Mouse (Mus musculus) ES-E14 (cell line): ENCODE results near the gene Arntl. TPM values are rescaled to one million over a fixed set of nuclear protein-coding genes. Genes with fewer than 3 reads are reported as not detected.

Experiments used
- DNase-seq: peaks from one replicate; pipeline ENCODE4 v3.0.0-alpha.2; 2013; ENCODE audit warnings: low read depth, low spot score
- H3K27ac ChIP-seq: 2 replicates; pipeline ENCODE4 v1.5.1; 2012; ENCODE audit warnings: low read depth, mild to moderate bottlenecking, low read length, moderate library complexity, mixed read lengths; ENCODE audit not compliant: poor library complexity, insufficient read depth, severe bottlenecking
- H3K36me3 ChIP-seq: 2 replicates; pipeline ENCODE4 v1.6.1; 2012; ENCODE audit warnings: mild to moderate bottlenecking, low read length, moderate library complexity, mixed read lengths; ENCODE audit not compliant: control insufficient read depth, poor library complexity, insufficient read depth, severe bottlenecking
- H3K4me1 ChIP-seq, 2 experiments: fragments of 150-350 bp in 1 of 2; sonication (generic) in 1 of 2; 2 replicates each; pipeline ENCODE4 v1.6.1; 2012; ENCODE audit warnings: low read length in 2 of 2, mild to moderate bottlenecking in 1 of 2, mixed read lengths in 1 of 2; ENCODE audit not compliant: control insufficient read depth in 2 of 2, insufficient read depth in 2 of 2, poor library complexity in 1 of 2
- H3K4me3 ChIP-seq, 2 experiments: fragments of 150-350 bp in 1 of 2; sonication (generic) in 1 of 2; 2 replicates each; pipeline ENCODE4 v1.5.1; 2012; ENCODE audit warnings: low read length in 2 of 2, low read depth in 1 of 2, mild to moderate bottlenecking in 1 of 2, mixed read lengths in 1 of 2; ENCODE audit not compliant: insufficient read depth in 1 of 2, poor library complexity in 1 of 2, severe bottlenecking in 1 of 2
- H3K9ac ChIP-seq: 2 replicates; pipeline ENCODE4 v1.6.1; 2012; ENCODE audit warnings: low read depth, mild to moderate bottlenecking, low read length, mixed read lengths; ENCODE audit not compliant: poor library complexity, insufficient read depth, severe bottlenecking
- H3K9me3 ChIP-seq: fragments of 150-350 bp; sonication (generic); 2 replicates; pipeline ENCODE4 v1.6.1; 2012; ENCODE audit warnings: low read depth, mild to moderate bottlenecking, low read length; ENCODE audit not compliant: control insufficient read depth, insufficient read depth
- CHD2 ChIP-seq: IDR thresholded peaks from 2 replicates; pipeline ENCODE4 v1.6.1; 2014; ENCODE audit warnings: mild to moderate bottlenecking, low read depth, low read length, inconsistent platforms
- HCFC1 ChIP-seq: IDR thresholded peaks from 2 replicates; pipeline ENCODE4 v1.6.1; 2012; ENCODE audit warnings: low read length, inconsistent platforms, borderline replicate concordance; ENCODE audit not compliant: insufficient read depth
- MAFK ChIP-seq: IDR thresholded peaks from 2 replicates; pipeline ENCODE4 v1.6.1; 2014; ENCODE audit warnings: mild to moderate bottlenecking, low read depth, low read length, inconsistent platforms; ENCODE audit not compliant: insufficient read depth
- ZC3H11A ChIP-seq: IDR thresholded peaks from 2 replicates; pipeline ENCODE4 v1.6.1; 2012; ENCODE audit warnings: low read depth, mild to moderate bottlenecking, inconsistent platforms, low read length, borderline replicate concordance
- ZNF384 ChIP-seq: IDR thresholded peaks from 2 replicates; pipeline ENCODE4 v1.6.1; 2012; ENCODE audit warnings: low read depth, low read length, inconsistent platforms
- in situ Hi-C, 2 experiments: fragments of 600-800 bp; cut with MboI; formaldehyde crosslinking; loops; one replicate each; pipeline ENCODE4 v1.15.1; 2025; ENCODE audit warnings: low sequenced_read_pairs in 2 of 2, inconsistent platforms in 1 of 2; ENCODE audit not compliant: unreplicated experiment in 2 of 2
- total RNA-seq: library from RNA; depleted of rRNA; stranded (reverse); fragments of 300-350 nt; gene quantifications from 2 replicates; pipeline ENCODE4 v1.2.3, GENCODE M21; 2012; rRNA removed

Arntl gene
- total RNA-seq, 1 experiment = 10.0 TPM

- Histone ChIP-seq H3K9me3 (no peaks in the 10 kb centered on the region), H3K4me3 (no peak overlapping the region), H3K27ac (no peak overlapping the region), H3K36me3 (no peaks in the 10 kb centered on the region), H3K4me1 (no peaks in the 10 kb centered on the region), H3K9ac (no peak overlapping the region)
- in situ Hi-C loops = no loop called here
- TF ChIP-seq ZNF384 = no peak
- no peak for TF ChIP-seq ZC3H11A
- TF ChIP-seq MAFK = no peak
- TF ChIP-seq HCFC1 = no peak
- TF ChIP-seq CHD2 = no peak
- no peak for DNase-seq
Measured at GRCm38 (mm10) chr7:113349089-113349488, 141.8 kb downstream of the Arntl start.

Other genes with a start within 250 kb of the Arntl start
- gene Btbd10, start 161.9 kb downstream of the Arntl start, total RNA-seq = 24.4 and 38.7 TPM in 2 replicates
- not detected in 2 replicates for gene Pth, start 181.1 kb downstream of the Arntl start, total RNA-seq